In genomic region chr2:32328911-32329460, GRCm38 (mm10) we compare ENCODE assay signal across 14 mouse cellular contexts. TPM values are rescaled to one million over a fixed set of nuclear protein-coding genes. Genes with fewer than 3 reads are reported as not detected.
DNase-seq lines count a peak whose midpoint lies in the region; ATAC-seq and TF ChIP-seq lines count a peak whose summit lies in the region.
"Had no signal": no experiment of that assay in that cellular context is flagged by ENCODE, and none has a peak within 500 bp of the region (broad histone marks: within the 10 kb centered on the region; RNA-seq: fewer than 3 reads in every experiment).

No protein-coding gene starts in this region.

- peaks cover 11% of the 10 kb centered on the region; the same call in 1 of the 2 replicates for H3K4me1 ChIP-seq in heart, embryonic 13.5 days
- H3K4me1 ChIP-seq: hindbrain, embryonic 15.5 days; midbrain, embryonic 12.5 days had no signal

- no peaks in the 10 kb centered on the region for H3K79me2 ChIP-seq in C2C12 (ENCODE audit: control insufficient read depth, insufficient read depth)

- intact Hi-C loops in heart, postnatal 14 days (cut with DNase I), result no loop called here

- H3K36me3 ChIP-seq in heart, embryonic 13.5 days, result no peaks in the 10 kb centered on the region
- H3K36me3 ChIP-seq in C2C12 (ENCODE audit: control insufficient read depth, insufficient read depth), result no peaks in the 10 kb centered on the region
- H3K36me3 ChIP-seq: midbrain, embryonic 12.5 days had no signal

- H3K9me3 ChIP-seq in heart, embryonic 13.5 days, result no peaks in the 10 kb centered on the region
- H3K9me3 ChIP-seq: hindbrain, embryonic 15.5 days; midbrain, embryonic 12.5 days had no signal

- no peak for ATAC-seq in heart, embryonic 13.5 days (ENCODE audit: extremely low read depth, insufficient number of reproducible peaks, low FRiP score, low TSS enrichment)
- ATAC-seq: Patski had no signal

- no peak for TF ChIP-seq CTCF in C2C12 (IDR thresholded peaks at IDR 0.05; ENCODE audit: control insufficient read depth, insufficient read depth, insufficient read length)

- WGBS in heart, embryonic 13.5 days, result 40% methylated on average over 13 of the region's 13 CpGs

- DNase-seq in heart, postnatal 14 days, result no peak
- DNase-seq in embryo, embryonic 9.5 days (ENCODE audit: extremely low spot score), result peak; percentile 49
- peak; percentile 54 for DNase-seq in mesoderm, embryonic 11.5 days (ENCODE audit: low read depth, low spot score)
- DNase-seq in kidney, postnatal 14 days, result no peak
- DNase-seq in kidney, postnatal 36 days, result no peak
- DNase-seq in cerebellum, postnatal 25 days, result no peak
- DNase-seq: adrenal gland, postnatal 10 days; thymus, adult 18-20 months had no signal

- H3K27me3 ChIP-seq in heart, embryonic 13.5 days (replicated peaks), result peaks cover 18% of the 10 kb centered on the region
- H3K27me3 ChIP-seq in C2C12 (ENCODE audit: control insufficient read depth, insufficient read depth, insufficient read length), result no peaks in the 10 kb centered on the region
- H3K27me3 ChIP-seq: hindbrain, embryonic 15.5 days; midbrain, embryonic 12.5 days; Patski had no signal

- H3K4me3 ChIP-seq in heart, embryonic 13.5 days, result no peak overlapping the region
- H3K4me3 ChIP-seq in C2C12 (ENCODE audit: insufficient read depth, poor library complexity, severe bottlenecking), result no peak overlapping the region
- H3K4me3 ChIP-seq: erythroblast, embryonic 14.5 days; hindbrain, embryonic 15.5 days; midbrain, embryonic 12.5 days had no signal

- H3K4me2 ChIP-seq in heart, embryonic 13.5 days, result no peak overlapping the region
- H3K4me2 ChIP-seq: hindbrain, embryonic 15.5 days; midbrain, embryonic 12.5 days had no signal

- H3K27ac ChIP-seq in heart, embryonic 13.5 days (replicated peaks), result peak overlapping the region; percentile 76
- H3K27ac ChIP-seq: hindbrain, embryonic 15.5 days; midbrain, embryonic 12.5 days had no signal

- no peaks in the 10 kb centered on the region for H3K79me3 ChIP-seq in C2C12 (ENCODE audit: low read depth)

- peak overlapping the region; percentile 61 for H3K9ac ChIP-seq in heart, embryonic 13.5 days
- H3K9ac ChIP-seq: hindbrain, embryonic 15.5 days; midbrain, embryonic 12.5 days had no signal

- peak overlapping the region; percentile 3 for H3ac ChIP-seq in C2C12 (ENCODE audit: control insufficient read depth, insufficient read length, low read depth)

TF ChIP-seq in C2C12, 6 proteins besides CTCF, POLR2A, EP300 and RAD21:
- no peak for TF ChIP-seq MYOG (IDR thresholded peaks at IDR 0.05; ENCODE audit: control insufficient read depth, extremely low read depth, insufficient read length)
- TF ChIP-seq FOSL1 (IDR thresholded peaks at IDR 0.05; ENCODE audit: insufficient read depth, low read length, poor library complexity, severe bottlenecking), result no peak

RNA-seq across cellular contexts. Expression of gene Ciz1, which starts 23.1 kb away (rescaled TPM):
- polyA plus RNA-seq in heart, embryonic 13.5 days (2015; fragmentation: Nextera tagmentation; extraction: Ambion mirVana), result 32.9 and 35.2 TPM in 2 replicates
- total RNA-seq in heart, postnatal 14 days (2021), result 10 to 100 TPM; 32.2 to 36.5 TPM
- 43.5 TPM for polyA plus RNA-seq in C2C12 (2012; fragmentation: generic; extraction: Trizol)

RNA-seq across cellular contexts. Expression of gene Dnm1, which starts 24.2 kb away (rescaled TPM):
- 3.4 and 4.5 TPM in 2 replicates for polyA plus RNA-seq in heart, embryonic 13.5 days (2015; fragmentation: Nextera tagmentation; extraction: Ambion mirVana)
- 1 to 10 TPM; 9.1 TPM for total RNA-seq in heart, postnatal 14 days (2021)
- 27.7 TPM for polyA plus RNA-seq in C2C12 (2012; fragmentation: generic; extraction: Trizol)

RNA-seq across cellular contexts. Expression of gene Swi5, which starts 41.1 kb away (rescaled TPM):
- polyA plus RNA-seq in heart, embryonic 13.5 days (2015; fragmentation: Nextera tagmentation; extraction: Ambion mirVana), result 286 and 336 TPM in 2 replicates
- 100 to 1,000 TPM; 153 to 156 TPM for total RNA-seq in heart, postnatal 14 days (2021)
- 387 TPM for polyA plus RNA-seq in C2C12 (2012; fragmentation: generic; extraction: Trizol)

RNA-seq across cellular contexts. Expression of gene Golga2, which starts 41.8 kb away (rescaled TPM):
- 22.0 and 22.2 TPM in 2 replicates for polyA plus RNA-seq in heart, embryonic 13.5 days (2015; fragmentation: Nextera tagmentation; extraction: Ambion mirVana)
- total RNA-seq in heart, postnatal 14 days (2021), result 10 to 100 TPM; 67.9 to 70.5 TPM
- polyA plus RNA-seq in C2C12 (2012; fragmentation: generic; extraction: Trizol), result 36.3 TPM

RNA-seq across cellular contexts. Expression of gene 1110008P14Rik, which starts 52.8 kb away (rescaled TPM):
- polyA plus RNA-seq in heart, embryonic 13.5 days (2015; fragmentation: Nextera tagmentation; extraction: Ambion mirVana), result 47.5 and 49.0 TPM in 2 replicates
- 10 to 100 TPM; 45.3 to 48.2 TPM for total RNA-seq in heart, postnatal 14 days (2021)
- polyA plus RNA-seq in C2C12 (2012; fragmentation: generic; extraction: Trizol), result 104 TPM

Comparison
In these comparisons a context has a peak if more than half of its experiments do, and no peak if none do; other contexts are left out.
1. DNase-seq: peak in embryo, embryonic 9.5 days (single experiment) and mesoderm, embryonic 11.5 days (single experiment); none in heart, postnatal 14 days (0 of 2), kidney, postnatal 14 days (single experiment), kidney, postnatal 36 days (0 of 2) and cerebellum, postnatal 25 days (0 of 2).